Mouse (Mus musculus) ovary, adult 2 months (tissue): ENCODE measurements around the gene Alppl2. TPM values are rescaled to one million over a fixed set of nuclear protein-coding genes. Genes with fewer than 3 reads are reported as not detected.

Experiments
- polyA plus RNA-seq: library from polyadenylated mRNA; depleted of rRNA; stranded (reverse); fragments of >200 nt; gene quantifications from 2 replicates; pipeline ENCODE4 v1.2.3, GENCODE M21; 2012; rRNA removed

Gene Alppl2
- 0.24 and 0.45 TPM in 2 replicates for polyA plus RNA-seq

GRCm38 (mm10) chr1:87089828-87090227, at the start of gene Alppl2:
TSS of gene Alppl2 (minus strand) at chr1:87089928.

GRCm38 (mm10) chr1:87124673-87125072, 34.9 kb upstream of the Alppl2 start, which contains the start of gene Akp3:
TSS of gene Akp3 (plus strand) at chr1:87124973.

DNA sequence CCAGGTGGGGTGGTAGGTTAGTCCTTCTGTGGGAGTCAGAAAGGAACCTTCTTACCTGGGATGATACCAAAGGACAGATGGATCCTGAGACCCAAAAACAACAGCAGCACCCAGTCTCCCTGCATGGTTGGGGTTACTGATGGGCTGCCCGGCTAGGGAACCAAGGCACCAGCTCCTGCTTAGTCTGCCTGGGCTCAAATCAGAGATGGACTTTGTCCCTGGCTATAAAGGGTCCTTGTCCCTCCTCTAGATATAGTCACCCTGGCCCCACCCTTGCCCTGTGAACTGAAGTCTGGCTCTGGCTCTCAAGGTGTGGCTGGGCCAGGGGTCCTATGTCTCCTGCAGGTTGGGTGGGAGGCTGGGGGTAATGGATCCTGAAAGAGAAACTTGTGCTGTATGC, 11.7 kb upstream of the Alppl2 start, which contains the start of gene Alpi:
Alpi (minus strand) TSS at position 196 of the 400 bp plus-strand sequence.

Other genes with a start within 250 kb of the Alppl2 start
- 0.62 and 0.75 TPM in 2 replicates for gene Alpi, start 11.7 kb upstream of the Alppl2 start, polyA plus RNA-seq
- gene Akp3, start 35.0 kb upstream of the Alppl2 start, polyA plus RNA-seq: 0.52 and 0.70 TPM in 2 replicates
- gene Ecel1, start 66.6 kb upstream of the Alppl2 start, polyA plus RNA-seq: 2.5 and 3.4 TPM in 2 replicates
- 0.69 and 1.3 TPM in 2 replicates for gene Prss56, start 93.4 kb upstream of the Alppl2 start, polyA plus RNA-seq
- 0.41 and 0.55 TPM in 2 replicates for gene Chrnd, start 100.7 kb upstream of the Alppl2 start, polyA plus RNA-seq
- 0.33 and 0.85 TPM in 2 replicates for gene Chrng, start 114.7 kb upstream of the Alppl2 start, polyA plus RNA-seq
- gene Eif4e2, start 124.0 kb upstream of the Alppl2 start, polyA plus RNA-seq: 21.6 and 28.3 TPM in 2 replicates
- gene Efhd1, start 174.4 kb upstream of the Alppl2 start, polyA plus RNA-seq: 137 and 166 TPM in 2 replicates
- gene Gigyf2, start 237.1 kb upstream of the Alppl2 start, polyA plus RNA-seq: 25.4 and 29.7 TPM in 2 replicates